Mouse (Mus musculus) MEL (cell line): Measurements from ENCODE around the gene Dgcr6.

Experiments used
- BHLHE40 ChIP-seq: IDR thresholded peaks from 2 replicates; pipeline ENCODE4 v1.6.1; 2012; ENCODE audit warnings: low read depth, mild to moderate bottlenecking, inconsistent platforms, low read length, improper control_type of control experiment, borderline replicate concordance
- CHD2 ChIP-seq: IDR thresholded peaks from 2 replicates; pipeline ENCODE4 v1.6.1; 2011; ENCODE audit warnings: low read length, improper control_type of control experiment
- CTCF ChIP-seq, 3 experiments: IDR thresholded peaks in 2 of 3; conservative IDR thresholded peaks in 1 of 3; 2 replicates each; pipeline ENCODE4 v1.5.1; 2011 to 2012; ENCODE audit warnings: low read length in 3 of 3, low read depth in 2 of 3, mild to moderate bottlenecking in 2 of 3, improper control_type of control experiment in 1 of 3, inconsistent platforms in 1 of 3, mixed read lengths in 1 of 3, moderate library complexity in 1 of 3; ENCODE audit not compliant: control insufficient read depth in 1 of 3, insufficient read depth in 1 of 3, poor library complexity in 1 of 3, severe bottlenecking in 1 of 3
- ELF1 ChIP-seq: IDR thresholded peaks from 2 replicates; pipeline ENCODE4 v1.6.1; 2014; ENCODE audit warnings: low read depth, mild to moderate bottlenecking, inconsistent platforms, low read length, improper control_type of control experiment, moderate library complexity
- EP300 ChIP-seq, 2 experiments: IDR thresholded peaks; 2 replicates each; pipeline ENCODE4 v1.6.1; 2011; ENCODE audit warnings: improper control_type of control experiment in 2 of 2, low read length in 2 of 2, low read depth in 1 of 2, mild to moderate bottlenecking in 1 of 2
- HCFC1 ChIP-seq: IDR thresholded peaks from 2 replicates; pipeline ENCODE4 v1.6.1; 2012; ENCODE audit warnings: low read depth, mild to moderate bottlenecking, inconsistent platforms, low read length, improper control_type of control experiment, moderate library complexity
- MAFK ChIP-seq: IDR thresholded peaks from 2 replicates; pipeline ENCODE4 v1.6.1; 2011; ENCODE audit warnings: low read depth, mild to moderate bottlenecking, low read length, improper control_type of control experiment, borderline replicate concordance
- MAX ChIP-seq: IDR thresholded peaks from 2 replicates; pipeline ENCODE4 v1.6.1; 2011; ENCODE audit warnings: low read length, improper control_type of control experiment
- MEF2A ChIP-seq: IDR thresholded peaks from 2 replicates; pipeline ENCODE4 v1.6.1; 2014; ENCODE audit warnings: low read depth, mild to moderate bottlenecking, inconsistent platforms, low read length, improper control_type of control experiment; ENCODE audit not compliant: poor library complexity, insufficient replicate concordance, severe bottlenecking; ENCODE audit errors: extremely low read depth
- MYB ChIP-seq: IDR thresholded peaks from 2 replicates; pipeline ENCODE4 v1.6.1; 2011; ENCODE audit warnings: mild to moderate bottlenecking, low read depth, low read length, improper control_type of control experiment
- NRF1 ChIP-seq: IDR thresholded peaks from 2 replicates; pipeline ENCODE4 v1.6.1; 2014; ENCODE audit warnings: low read depth, mild to moderate bottlenecking, inconsistent platforms, low read length, improper control_type of control experiment, moderate library complexity; ENCODE audit not compliant: poor library complexity, insufficient read depth, severe bottlenecking
- RAD21 ChIP-seq: IDR thresholded peaks from 2 replicates; pipeline ENCODE4 v1.6.1; 2011; ENCODE audit warnings: mild to moderate bottlenecking, low read depth, low read length, improper control_type of control experiment
- TBP ChIP-seq: IDR thresholded peaks from 2 replicates; pipeline ENCODE4 v1.8.0; 2011; ENCODE audit warnings: low read depth, low read length, improper control_type of control experiment
- ZC3H11A ChIP-seq: IDR thresholded peaks from 2 replicates; pipeline ENCODE4 v1.6.1; 2012; ENCODE audit warnings: low read depth, mild to moderate bottlenecking, inconsistent platforms, low read length, improper control_type of control experiment

DNA sequence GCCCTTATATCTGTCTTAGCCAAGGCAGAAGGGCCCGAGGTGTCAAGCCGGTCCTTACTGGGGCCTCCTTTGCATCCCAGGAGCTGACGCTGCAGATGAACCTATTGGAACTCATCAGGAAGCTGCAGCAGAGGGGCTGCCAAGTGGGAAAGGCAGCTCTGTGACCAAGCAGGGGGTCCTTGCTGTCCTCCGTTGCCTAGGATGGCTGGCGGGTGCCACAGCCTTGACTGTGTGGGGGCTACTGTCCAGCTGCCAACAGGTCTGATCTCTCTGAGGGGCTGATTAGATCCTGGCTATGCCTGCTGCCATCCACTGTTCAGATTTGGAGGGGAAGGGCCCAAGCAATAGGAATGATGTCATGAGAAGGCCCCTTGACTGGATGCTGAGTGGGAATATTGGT, 18.1 kb downstream of the Dgcr6 start:
- no peak for TF ChIP-seq BHLHE40
- no peak for TF ChIP-seq CTCF (IDR thresholded peaks at IDR 0.05 in 2 of 3, conservative IDR thresholded peaks at IDR 0.05 in 1 of 3; ENCODE audit: control insufficient read depth in 1 of 3, insufficient read depth in 1 of 3, low read depth in 2 of 3, low read length in 3 of 3, poor library complexity in 1 of 3, severe bottlenecking in 1 of 3)
- no peak for TF ChIP-seq ELF1
- TF ChIP-seq MAX: no peak
- no peak for TF ChIP-seq MYB
- no peak for TF ChIP-seq EP300 (IDR thresholded peaks at IDR 0.05; ENCODE audit: low read depth in 1 of 2, low read length in 2 of 2)
- TF ChIP-seq HCFC1: no peak
- no peak for TF ChIP-seq CHD2
- TF ChIP-seq NRF1: no peak
- no peak for TF ChIP-seq TBP
- no peak for TF ChIP-seq MAFK
- TF ChIP-seq MEF2A: no peak
- no peak for TF ChIP-seq RAD21
- TF ChIP-seq ZC3H11A: no peak
